Mouse (Mus musculus) embryo, embryonic 10.5 days (tissue): Measurements from ENCODE around the gene Ttll3.

Experiments
- DNase-seq: peaks from one replicate; pipeline ENCODE4 v3.0.0-alpha.2; 2015; ENCODE audit warnings: low spot score

Ttll3 gene

GRCm38 (mm10) chr6:113424187-113424586 lies 35.1 kb downstream of the Ttll3 start:
- DNase-seq, result no peak

GRCm38 (mm10) chr6:113426696-113427095 lies 37.6 kb downstream of the Ttll3 start:
- DNase-seq, result no peak

GRCm38 (mm10) chr6:113427397-113427796 lies 38.3 kb downstream of the Ttll3 start:
- peak; percentile 68 for DNase-seq

- DNase-seq, result no peak
These were observed 38.9 kb downstream of the Ttll3 start for GRCm38 (mm10) chr6:113428006-113428405.

GRCm38 (mm10) chr6:113429965-113430364 lies 40.9 kb downstream of the Ttll3 start:
- DNase-seq, result no peak

GRCm38 (mm10) chr6:113430846-113431245 lies 41.8 kb downstream of the Ttll3 start:
- DNase-seq, result no peak

- DNase-seq, result no peak
These were observed 42.7 kb downstream of the Ttll3 start for GRCm38 (mm10) chr6:113431801-113432200.

GRCm38 (mm10) chr6:113433661-113434060 lies 44.6 kb downstream of the Ttll3 start:
- no peak for DNase-seq

GRCm38 (mm10) chr6:113434691-113435090 lies 45.6 kb downstream of the Ttll3 start:
- no peak for DNase-seq

GRCm38 (mm10) chr6:113435664-113436205 lies 46.7 kb downstream of the Ttll3 start, which contains the start of gene Cidec:
Cidec (minus strand) TSS chr6:113435760.
- no peak for DNase-seq

GRCm38 (mm10) chr6:113437135-113437534 lies 48.1 kb downstream of the Ttll3 start:
- no peak for DNase-seq

GRCm38 (mm10) chr6:113438721-113439430 lies 49.8 kb downstream of the Ttll3 start:
- no peak for DNase-seq

- DNase-seq, result no peak
These were observed 51.6 kb downstream of the Ttll3 start for GRCm38 (mm10) chr6:113440686-113441085.

GRCm38 (mm10) chr6:113441147-113441680 lies 52.2 kb downstream of the Ttll3 start:
- DNase-seq, result peak; percentile 92

GRCm38 (mm10) chr6:113442087-113442441 lies 53.0 kb downstream of the Ttll3 start:
- no peak for DNase-seq

GRCm38 (mm10) chr6:113442442-113443090 lies 53.5 kb downstream of the Ttll3 start, which contains the start of gene Jagn1:
Jagn1 (plus strand) TSS chr6:113442569.
- peak; percentile 99 for DNase-seq

- DNase-seq, result peak; percentile 14
These were observed 54.0 kb downstream of the Ttll3 start for GRCm38 (mm10) chr6:113443091-113443490.

GRCm38 (mm10) chr6:113444207-113444965 lies 55.3 kb downstream of the Ttll3 start:
- no peak for DNase-seq

- no peak for DNase-seq
These were observed 58.6 kb downstream of the Ttll3 start for GRCm38 (mm10) chr6:113447639-113448038.

- no peak for DNase-seq
These were observed 62.8 kb downstream of the Ttll3 start for GRCm38 (mm10) chr6:113451839-113452238.

- no peak for DNase-seq
These were observed 65.9 kb downstream of the Ttll3 start for GRCm38 (mm10) chr6:113455007-113455406.

- no peak for DNase-seq
These were observed 69.0 kb downstream of the Ttll3 start, which contains the start of gene Il17re for GRCm38 (mm10) chr6:113457952-113458534. Il17re (plus strand) TSS chr6:113458484.
